Mouse (Mus musculus) small intestine, adult 2 months (tissue): ENCODE results near the gene Pold1. TPM values are rescaled to one million over a fixed set of nuclear protein-coding genes. Genes with fewer than 3 reads are reported as not detected.

ENCODE experiments used
- H3K27ac ChIP-seq: fragments of 200-500 bp; 2 replicates; pipeline ENCODE4 v1.5.1; 2012; ENCODE audit warnings: low read depth, low read length, control low read depth, inconsistent platforms; ENCODE audit not compliant: insufficient read depth
- H3K27me3 ChIP-seq: fragments of 200-500 bp; 2 replicates; pipeline ENCODE4 v1.6.1; 2012; ENCODE audit warnings: mild to moderate bottlenecking, moderate library complexity, low read length, inconsistent platforms; ENCODE audit not compliant: control insufficient read depth, insufficient read depth
- H3K36me3 ChIP-seq: fragments of 200-500 bp; 2 replicates; pipeline ENCODE4 v1.6.1; 2012; ENCODE audit warnings: mild to moderate bottlenecking, low read length, control low read depth, inconsistent platforms; ENCODE audit not compliant: control insufficient read depth, insufficient read depth
- H3K4me1 ChIP-seq: fragments of 200-500 bp; 2 replicates; pipeline ENCODE4 v1.6.1; 2012; ENCODE audit warnings: low read length, inconsistent platforms, mixed read lengths; ENCODE audit not compliant: control insufficient read depth, insufficient read depth, insufficient read length
- H3K4me3 ChIP-seq: fragments of 200-500 bp; 2 replicates; pipeline ENCODE4 v1.5.1; 2012; ENCODE audit warnings: low read depth, mild to moderate bottlenecking, control low read depth, inconsistent platforms, low read length, moderate library complexity
- CTCF ChIP-seq: fragments of 200-500 bp; IDR thresholded peaks from 2 replicates; pipeline ENCODE4 v1.5.1; 2012; ENCODE audit warnings: low read depth, mild to moderate bottlenecking, control low read depth, inconsistent platforms, low read length, moderate library complexity, mixed read lengths; ENCODE audit not compliant: insufficient replicate concordance, insufficient read length; ENCODE audit errors: extremely low read depth
- POLR2A ChIP-seq: fragments of 200-500 bp; IDR thresholded peaks from 2 replicates; pipeline ENCODE4 v1.6.1; 2012; ENCODE audit warnings: low read depth, mild to moderate bottlenecking, control low read depth, inconsistent platforms, low read length, moderate library complexity
- WGBS: fragments of 180-500 bp; shearing (Covaris S2); methylation state at CpG from one replicate; pipeline ENCODE4 v1.1.7; 2018; 5-methylcytosine and 5-hydroxymethylcytosine counted together
- polyA plus RNA-seq: library from polyadenylated mRNA; depleted of rRNA; stranded (reverse); fragments of >200 nt; gene quantifications from 2 replicates; pipeline ENCODE4 v1.2.3, GENCODE M21; 2012; rRNA removed

Gene Pold1
- polyA plus RNA-seq, 1 experiment = 46.9 TPM

DNA sequence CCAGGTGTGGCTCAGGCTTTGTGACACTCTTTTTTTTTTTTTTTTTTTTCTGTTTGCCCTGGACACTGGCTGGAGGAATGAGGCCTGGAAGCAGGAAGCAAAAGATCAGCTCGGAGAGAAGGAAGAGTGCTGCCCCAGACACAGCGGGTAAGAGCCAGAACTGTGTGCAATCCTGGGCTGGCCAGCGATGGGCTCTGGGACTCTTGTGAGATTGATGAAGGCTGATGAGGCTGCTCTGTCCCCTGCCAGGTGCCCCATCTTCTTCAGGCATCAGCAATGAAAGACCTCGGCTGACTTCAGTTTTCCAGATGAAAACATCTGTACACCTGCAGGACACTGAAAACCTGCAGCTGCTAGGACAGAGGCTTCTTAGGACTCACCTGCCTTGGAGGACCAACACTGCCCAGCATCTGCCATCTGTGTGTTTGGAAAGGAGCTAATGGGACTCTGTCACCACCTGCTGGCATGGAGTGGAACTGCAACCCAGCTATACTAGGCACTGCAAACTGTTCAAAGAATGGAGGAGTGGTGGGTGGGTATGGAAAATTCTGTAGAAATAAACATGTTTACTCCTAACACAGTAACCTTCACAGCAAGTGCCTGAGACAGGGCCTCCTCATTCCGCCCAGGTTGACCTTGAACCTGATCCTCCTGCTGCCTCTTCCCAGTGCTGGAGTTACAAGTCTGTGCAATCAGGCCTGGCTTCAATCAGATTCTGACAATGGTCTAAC lies 63.6 kb downstream of the Pold1 start:
- no peaks in the 10 kb centered on the region for H3K4me1 ChIP-seq
- H3K27me3 ChIP-seq = no peaks in the 10 kb centered on the region
- H3K27ac ChIP-seq = no peak overlapping the region
- H3K4me3 ChIP-seq = no peak overlapping the region
- WGBS = 33% methylated on average over 5 of the region's 5 CpGs
- TF ChIP-seq CTCF (peak; percentile 93; the same call in 1 of the 2 replicates), POLR2A (no peak)
- H3K36me3 ChIP-seq = no peaks in the 10 kb centered on the region

DNA sequence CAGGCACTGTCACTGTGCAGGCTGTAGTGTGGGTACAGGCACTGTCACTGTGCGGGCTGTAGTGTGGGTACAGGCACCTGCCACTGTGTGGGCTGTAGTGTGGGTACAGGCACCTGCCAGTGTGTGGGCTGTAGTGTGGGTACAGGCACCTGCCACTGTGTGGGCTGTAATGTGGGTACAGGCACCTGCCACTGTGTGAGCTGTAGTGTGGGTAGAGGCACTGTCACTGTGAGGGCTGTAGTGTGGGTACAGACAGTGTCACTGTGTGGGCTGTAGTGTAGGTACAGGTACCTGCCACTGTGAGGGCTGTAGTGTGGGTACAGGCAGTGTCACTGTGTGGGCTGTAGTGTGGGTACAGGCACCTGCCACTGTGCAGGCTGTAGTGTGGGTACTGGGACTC lies 64.5 kb downstream of the Pold1 start:
- Histone ChIP-seq H3K36me3 (no peaks in the 10 kb centered on the region), H3K4me1 (no peaks in the 10 kb centered on the region), H3K4me3 (no peak overlapping the region), H3K27ac (no peak overlapping the region), H3K27me3 (0 out of 2 replicates have a peak, but pooled peaks cover 2% of the 10 kb centered on the region)
- no peak for TF ChIP-seq CTCF
- TF ChIP-seq POLR2A = no peak
- 100% methylated on average over 1 of the region's 1 CpGs for WGBS

DNA sequence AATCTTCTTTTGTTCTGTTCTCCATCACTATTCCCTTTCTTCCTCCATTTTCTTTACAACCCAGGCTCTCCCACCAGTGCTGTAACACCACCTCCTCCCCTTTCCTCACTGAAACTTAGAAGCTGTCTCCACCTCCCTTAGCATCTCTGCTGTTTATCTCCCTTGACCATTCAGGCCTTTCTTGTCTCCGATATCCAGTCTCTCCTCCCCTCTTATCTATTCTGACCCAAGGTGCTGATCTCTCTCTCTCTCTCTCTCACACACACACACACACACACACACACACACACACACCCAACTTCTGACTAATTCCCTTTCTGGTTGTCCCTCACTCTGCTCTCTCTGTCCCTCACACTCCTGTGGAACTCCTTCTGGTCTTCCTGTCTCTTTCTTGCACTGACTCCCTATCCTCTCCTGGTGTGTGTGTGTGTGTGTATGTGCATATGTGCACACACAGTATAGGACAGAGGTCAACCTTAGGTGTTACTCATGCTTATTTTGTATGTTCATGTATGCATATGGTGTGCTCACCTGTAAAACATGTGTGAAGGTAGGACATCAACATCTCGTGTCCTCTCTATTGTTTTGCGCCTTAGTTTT lies 65.7 kb downstream of the Pold1 start:
- no peak overlapping the region for H3K4me3 ChIP-seq
- TF ChIP-seq POLR2A (no peak), CTCF (no peak)
- H3K27me3 ChIP-seq = 0 out of 2 replicates have a peak, but pooled peaks cover 2% of the 10 kb centered on the region
- H3K36me3 ChIP-seq = no peaks in the 10 kb centered on the region
- 55% methylated on average over 3 of the region's 3 CpGs for WGBS
- no peaks in the 10 kb centered on the region for H3K4me1 ChIP-seq
- no peak overlapping the region for H3K27ac ChIP-seq

Other genes starting within 250 kb of the Pold1 start
- gene Clec11a, start 241.9 kb downstream of the Pold1 start, polyA plus RNA-seq = 0.82 and 1.3 TPM in 2 replicates
- 0.81 and 2.1 TPM in 2 replicates for gene Shank1, start 238.6 kb downstream of the Pold1 start, polyA plus RNA-seq
- gene Syt3, start 164.7 kb downstream of the Pold1 start, polyA plus RNA-seq = 1.1 and 1.8 TPM in 2 replicates
- gene 1700008O03Rik, start 163.0 kb downstream of the Pold1 start, polyA plus RNA-seq = 0.43 TPM in 1 of 2 replicates, not detected in the other
- 1.1 TPM in 2 replicates for gene Lrrc4b, start 119.8 kb downstream of the Pold1 start, polyA plus RNA-seq
- 2.2 and 3.2 TPM in 2 replicates for gene Aspdh, start 83.5 kb downstream of the Pold1 start, polyA plus RNA-seq
- gene Josd2, start 80.9 kb downstream of the Pold1 start, polyA plus RNA-seq = 85.6 and 99.2 TPM in 2 replicates
- 157 and 256 TPM in 2 replicates for gene Emc10, start 52.3 kb downstream of the Pold1 start, polyA plus RNA-seq
- 0.88 and 2.0 TPM in 2 replicates for gene Fam71e1, start 52.3 kb downstream of the Pold1 start, polyA plus RNA-seq
- 0.13 TPM in 2 replicates for gene Mybpc2, start 24.2 kb downstream of the Pold1 start, polyA plus RNA-seq
- 8.6 and 18.7 TPM in 2 replicates for gene Spib, start 16.8 kb downstream of the Pold1 start, polyA plus RNA-seq
- gene Nr1h2, start 5.1 kb upstream of the Pold1 start, polyA plus RNA-seq = 174 and 295 TPM in 2 replicates
- gene Napsa, start 23.5 kb upstream of the Pold1 start, polyA plus RNA-seq = 6.4 and 11.1 TPM in 2 replicates
- gene Kcnc3, start 41.8 kb upstream of the Pold1 start, polyA plus RNA-seq = 3.1 and 3.4 TPM in 2 replicates
- gene Myh14, start 122.0 kb upstream of the Pold1 start, polyA plus RNA-seq = 196 and 563 TPM in 2 replicates
- not detected in 2 replicates for gene Izumo2, start 159.9 kb upstream of the Pold1 start, polyA plus RNA-seq
- gene Vrk3, start 199.6 kb upstream of the Pold1 start, polyA plus RNA-seq = 20.4 and 40.3 TPM in 2 replicates
- gene Zfp473, start 202.2 kb upstream of the Pold1 start, polyA plus RNA-seq = 0.08 and 0.19 TPM in 2 replicates